Mouse (Mus musculus) lung, postnatal 0 days (tissue): ENCODE measurements at regions not wholly inside any gene's neighbourhood (a gene's known extent, or its start where the extent isn't known, plus 50 kb on each side); places are given as distances from the start of the nearest gene placed in this dataset.

Source experiments
- CTCF ChIP-seq: IDR thresholded peaks from 2 replicates; pipeline ENCODE4 v1.5.1; 2016; ENCODE audit warnings: antibody characterized with exemption, mild to moderate bottlenecking
- EP300 ChIP-seq: IDR thresholded peaks from 2 replicates; pipeline ENCODE4 v1.6.1; 2016; ENCODE audit warnings: antibody characterized with exemption, mild to moderate bottlenecking, control low read depth

GRCm38 (mm10) chr15:92840035-92840434 lies 434.9 kb downstream of the Gxylt1 start:
- no peak for TF ChIP-seq CTCF
- TF ChIP-seq EP300, result no peak
